Mouse (Mus musculus) cortical plate, adult 2 months (tissue): Measurements from ENCODE around the gene Rapgef2.

Experiments used
- CTCF ChIP-seq: fragments of 200-500 bp; IDR thresholded peaks from 2 replicates; pipeline ENCODE4 v1.5.1; 2011; ENCODE audit warnings: mild to moderate bottlenecking, control low read depth, low read length; ENCODE audit not compliant: insufficient read depth; ENCODE audit errors: extremely low read depth
- POLR2A ChIP-seq: fragments of 200-500 bp; IDR thresholded peaks from 2 replicates; pipeline ENCODE4 v1.6.1; 2011; ENCODE audit warnings: mild to moderate bottlenecking, low read length, control low read depth; ENCODE audit not compliant: insufficient read depth; ENCODE audit errors: extremely low read depth

DNA sequence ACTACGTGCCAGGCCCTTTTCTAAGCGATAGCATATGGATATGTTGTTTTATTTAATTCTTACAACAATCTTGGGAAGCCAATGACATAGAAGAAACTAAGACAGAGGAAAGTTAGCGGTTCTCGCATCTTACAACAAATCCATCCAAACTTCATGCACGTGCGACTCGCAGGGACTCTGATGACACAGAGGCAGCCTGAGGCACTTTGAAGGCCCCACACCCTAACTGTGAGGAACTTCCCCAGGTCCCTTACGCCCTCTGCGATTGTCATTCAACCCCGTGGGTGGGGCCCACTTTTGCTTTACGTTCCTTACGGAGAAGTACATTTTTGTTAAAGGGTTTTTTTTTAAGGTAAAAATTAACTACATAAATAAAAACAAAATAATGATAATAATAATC lies 166.3 kb downstream of the Rapgef2 start:
- TF ChIP-seq CTCF (no peak), POLR2A (no peak)
